23 mouse cellular contexts compared by ENCODE assay signal in the genomic region with DNA sequence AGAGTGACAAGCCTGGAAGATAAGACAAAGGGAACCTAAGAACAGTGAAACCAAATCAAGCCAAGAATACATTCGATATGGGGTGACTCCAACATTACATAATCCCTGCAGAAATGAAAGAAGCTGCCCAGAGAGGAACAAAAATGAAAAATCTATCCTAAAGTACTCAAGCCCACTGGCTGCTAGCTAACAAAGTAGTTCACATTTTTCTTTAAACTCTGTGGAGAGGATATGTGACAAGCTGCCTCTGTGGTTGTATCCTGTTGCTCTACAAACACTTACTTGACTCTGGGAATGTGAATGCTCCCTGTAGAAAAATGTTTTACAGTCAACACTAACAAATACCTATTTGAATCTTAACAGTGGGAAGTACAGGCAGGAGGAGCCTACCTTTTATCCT. TPM values are rescaled to one million over a fixed set of nuclear protein-coding genes. Genes with fewer than 3 reads are reported as not detected.
DNase-seq lines count a peak whose midpoint lies in the region; ATAC-seq and TF ChIP-seq lines count a peak whose summit lies in the region.
"Had no signal": no experiment of that assay in that cellular context is flagged by ENCODE, and none has a peak within 500 bp of the region (broad histone marks: within the 10 kb centered on the region; RNA-seq: fewer than 3 reads in every experiment).

No protein-coding gene starts in this region.

- WGBS in heart, embryonic 15.5 days = 53% methylated on average over 1 of the region's 1 CpGs
- 91% methylated on average over 1 of the region's 1 CpGs for WGBS in hindbrain, embryonic 10.5 days

- no peak for DNase-seq in heart, postnatal 25 days (ENCODE audit: low spot score)
- peak; percentile 37 for DNase-seq in 3T3-L1 (ENCODE audit: low read depth, low spot score)
- DNase-seq in NIH3T3 (ENCODE audit: low read depth) = peak; percentile 44
- no peak for DNase-seq in hindbrain, embryonic 10.5 days (ENCODE audit: low spot score)
- no peak for DNase-seq in kidney, postnatal 14 days
- DNase-seq: adrenal gland, postnatal 14 days; B cell, adult 2 months; cerebellum, adult 9-10 months; gastrocnemius, postnatal 10 days; heart, postnatal 10 days; kidney, adult 11 months; kidney, postnatal 4 days; liver, embryonic 13.5 days; lung, adult 2 months; lung, postnatal 36 days; thymus, postnatal 14 days had no signal

- H3K9me3 ChIP-seq in heart, embryonic 15.5 days (replicated peaks) = no peaks in the 10 kb centered on the region
- H3K9me3 ChIP-seq in hindbrain, embryonic 10.5 days = no peaks in the 10 kb centered on the region
- H3K9me3 ChIP-seq: G1E; hindbrain, embryonic 13.5 days; kidney, embryonic 15.5 days; limb, embryonic 12.5 days; liver, embryonic 13.5 days had no signal

- no peak overlapping the region for H3ac ChIP-seq in myocyte (ENCODE audit: control insufficient read depth, insufficient read length)

- TF ChIP-seq POLR2A in myocyte (IDR thresholded peaks at IDR 0.05; ENCODE audit: insufficient read length, low read depth) = no peak

- no peak overlapping the region for H3K4me2 ChIP-seq in heart, embryonic 15.5 days
- peak overlapping the region; percentile 12 for H3K4me2 ChIP-seq in myocyte (ENCODE audit: low read depth)
- H3K4me2 ChIP-seq: hindbrain, embryonic 13.5 days; kidney, embryonic 15.5 days; limb, embryonic 12.5 days; liver, embryonic 13.5 days had no signal

- H3K9ac ChIP-seq in heart, embryonic 15.5 days = no peak overlapping the region
- H3K9ac ChIP-seq: hindbrain, embryonic 13.5 days; kidney, embryonic 15.5 days; limb, embryonic 12.5 days; liver, embryonic 13.5 days had no signal

- H3K79me2 ChIP-seq in myocyte (ENCODE audit: control insufficient read depth, insufficient read depth) = peaks cover 84% of the 10 kb centered on the region

- intact Hi-C loops in heart, postnatal 25 days (cut with DNase I) = no loop called here

- peak overlapping the region; percentile 31; the same call in 1 of the 2 replicates for H3K27ac ChIP-seq in heart, embryonic 15.5 days
- H3K27ac ChIP-seq in hindbrain, embryonic 10.5 days = no peak overlapping the region
- H3K27ac ChIP-seq: hindbrain, embryonic 13.5 days; kidney, embryonic 15.5 days; limb, embryonic 12.5 days; liver, embryonic 13.5 days had no signal

- 0 out of 2 replicates have a peak, but pooled peaks cover 11% of the 10 kb centered on the region for H3K4me1 ChIP-seq in heart, embryonic 15.5 days (replicated peaks)
- H3K4me1 ChIP-seq in hindbrain, embryonic 10.5 days (replicated peaks) = no peaks in the 10 kb centered on the region
- H3K4me1 ChIP-seq: hindbrain, embryonic 13.5 days; kidney, embryonic 15.5 days; limb, embryonic 12.5 days had no signal

- no peaks in the 10 kb centered on the region for H3K36me3 ChIP-seq in heart, embryonic 15.5 days
- no peaks in the 10 kb centered on the region for H3K36me3 ChIP-seq in myocyte (ENCODE audit: control insufficient read depth, insufficient read depth)
- no peaks in the 10 kb centered on the region for H3K36me3 ChIP-seq in hindbrain, embryonic 10.5 days
- H3K36me3 ChIP-seq: hindbrain, embryonic 13.5 days; kidney, embryonic 15.5 days; limb, embryonic 12.5 days; liver, embryonic 13.5 days had no signal

- H3K4me3 ChIP-seq in heart, embryonic 15.5 days = no peak overlapping the region
- no peak overlapping the region for H3K4me3 ChIP-seq in myocyte
- no peak overlapping the region for H3K4me3 ChIP-seq in hindbrain, embryonic 10.5 days
- H3K4me3 ChIP-seq: hindbrain, embryonic 13.5 days; kidney, embryonic 15.5 days; limb, embryonic 12.5 days; liver, embryonic 13.5 days had no signal

- ATAC-seq in heart, embryonic 15.5 days (replicated peaks; ENCODE audit: insufficient number of reproducible peaks, insufficient read depth, low FRiP score, low read depth) = no peak

- no peaks in the 10 kb centered on the region for H3K27me3 ChIP-seq in heart, embryonic 15.5 days
- no peaks in the 10 kb centered on the region for H3K27me3 ChIP-seq in myocyte (ENCODE audit: control insufficient read depth, insufficient read depth, insufficient read length)
- no peaks in the 10 kb centered on the region for H3K27me3 ChIP-seq in hindbrain, embryonic 10.5 days (ENCODE audit: insufficient read depth, poor library complexity, severe bottlenecking)
- H3K27me3 ChIP-seq: CH12.LX; hindbrain, embryonic 13.5 days; kidney, embryonic 15.5 days; limb, embryonic 12.5 days; liver, embryonic 13.5 days had no signal

TF ChIP-seq in myocyte, 11 proteins besides CTCF, POLR2A, EP300 and RAD21:
- TF ChIP-seq USF1 (IDR thresholded peaks at IDR 0.05; ENCODE audit: low read depth) (no peak), TCF12 (IDR thresholded peaks at IDR 0.05; ENCODE audit: insufficient read depth, poor library complexity, severe bottlenecking) (no peak), SRF (IDR thresholded peaks at IDR 0.05; ENCODE audit: control insufficient read depth, insufficient read length, low read depth) (no peak), MAX (IDR thresholded peaks at IDR 0.05; ENCODE audit: low read depth) (no peak), E2F4 (IDR thresholded peaks at IDR 0.05; ENCODE audit: insufficient read depth) (no peak), REST (IDR thresholded peaks at IDR 0.05; ENCODE audit: insufficient read depth, insufficient read length) (no peak), MYOG (IDR thresholded peaks at IDR 0.05; ENCODE audit: control insufficient read depth in 1 of 3, insufficient read depth in 1 of 3, insufficient read length in 2 of 3, low read depth in 2 of 3) (no peak), TCF3 (IDR thresholded peaks at IDR 0.05; ENCODE audit: insufficient read length, low read depth) (no peak), POLR2AphosphoS2 (IDR thresholded peaks at IDR 0.05; ENCODE audit: insufficient read length, low read depth) (no peak), MYOD1 (IDR thresholded peaks at IDR 0.05; ENCODE audit: control insufficient read depth in 1 of 3, insufficient read length in 2 of 3, low read depth in 2 of 3) (no peak), CEBPB (IDR thresholded peaks at IDR 0.05; ENCODE audit: insufficient read depth, poor library complexity, severe bottlenecking) (no peak)

RNA-seq across cellular contexts. Expression of gene Srgap2, which starts 25.5 kb away (rescaled TPM):
- polyA plus RNA-seq in heart, embryonic 15.5 days (2015; fragmentation: Nextera tagmentation; extraction: Ambion mirVana) = 10.0 and 15.8 TPM in 2 replicates
- 10 to 100 TPM; 22.8 to 24.3 TPM for total RNA-seq in heart, postnatal 25 days (2021)
- polyA plus RNA-seq in myocyte (2012; fragmentation: generic; extraction: Trizol) = 19.1 TPM
- 17.2 TPM in 2 replicates for polyA plus RNA-seq in hindbrain, embryonic 10.5 days (2016; fragmentation: Nextera tagmentation; extraction: Ambion mirVana)

RNA-seq across cellular contexts. Expression of gene Fam72a, which starts 26.0 kb away (rescaled TPM):
- polyA plus RNA-seq in heart, embryonic 15.5 days (2015; fragmentation: Nextera tagmentation; extraction: Ambion mirVana) = 2.4 and 2.7 TPM in 2 replicates
- total RNA-seq in heart, postnatal 25 days (2021) = under 1 TPM; 0.73 to 0.88 TPM
- 1.9 TPM for polyA plus RNA-seq in myocyte (2012; fragmentation: generic; extraction: Trizol)
- polyA plus RNA-seq in hindbrain, embryonic 10.5 days (2016; fragmentation: Nextera tagmentation; extraction: Ambion mirVana) = 4.3 and 5.7 TPM in 2 replicates

Comparison
In these comparisons a context has a peak if more than half of its experiments do, and no peak if none do; other contexts are left out.
1. DNase-seq: peak in 3T3-L1 (single experiment) and NIH3T3 (single experiment); none in heart, postnatal 25 days (single experiment), hindbrain, embryonic 10.5 days (single experiment) and kidney, postnatal 14 days (single experiment).